Mouse (Mus musculus) urinary bladder, postnatal 36 days (tissue): ENCODE measurements around the gene Gm20388.
A peak's percentile ranks its signal among the peaks of the same experiment; 100 is the strongest.

Experiments
- DNase-seq, 2 experiments: peaks; one replicate each; pipeline ENCODE4 v3.0.0; 2022; ENCODE audit warnings: low spot score in 2 of 2, mixed read lengths in 1 of 2

Gm20388 gene

GRCm38 (mm10) chr8:120228781-120229573 is 318.3 kb downstream of the Gm20388 start:
- no peak for DNase-seq

DNA sequence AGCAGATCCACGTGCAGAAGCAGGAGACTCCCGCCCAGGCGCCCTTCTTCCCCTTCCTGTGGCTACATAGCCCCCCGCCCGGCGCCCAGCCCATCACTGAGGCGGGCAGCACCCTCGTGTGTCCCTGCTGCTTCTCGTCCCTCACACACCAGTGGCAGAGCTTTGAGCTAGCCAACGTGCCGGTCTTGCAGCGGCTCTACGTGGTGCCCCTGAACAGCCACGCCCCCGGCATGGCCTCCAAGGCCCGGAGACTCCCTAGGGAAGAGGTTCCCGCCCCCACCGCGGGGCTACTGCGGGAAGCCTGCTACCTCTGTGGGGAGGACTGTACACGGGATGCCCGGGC is 318.9 kb downstream of the Gm20388 start:
- no peak for DNase-seq

DNA sequence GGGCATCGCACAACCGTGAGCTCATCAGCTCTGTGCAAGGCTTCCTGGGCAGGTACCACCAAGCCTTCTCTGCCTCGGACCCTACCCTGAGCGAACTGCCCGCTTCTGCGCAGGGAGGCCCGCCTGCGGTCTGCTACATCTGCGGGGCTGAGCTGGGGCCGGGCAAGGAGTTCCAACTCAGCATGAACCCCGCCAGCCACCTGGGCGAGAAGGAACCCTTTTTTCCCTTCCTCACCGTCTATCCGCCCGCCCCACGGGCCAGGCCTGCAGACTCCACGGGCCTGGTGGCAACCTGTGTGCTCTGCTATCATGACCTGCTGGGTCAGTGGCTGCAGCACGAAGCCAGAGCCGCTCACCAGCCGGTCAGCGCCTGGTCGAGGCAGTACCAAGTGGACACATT is 319.4 kb downstream of the Gm20388 start:
- DNase-seq: no peak

- DNase-seq: no peak
These were observed 320.3 kb downstream of the Gm20388 start for GRCm38 (mm10) chr8:120230715-120231614.

- no peak for DNase-seq
These were observed 321.2 kb downstream of the Gm20388 start for GRCm38 (mm10) chr8:120231870-120232269.

DNA sequence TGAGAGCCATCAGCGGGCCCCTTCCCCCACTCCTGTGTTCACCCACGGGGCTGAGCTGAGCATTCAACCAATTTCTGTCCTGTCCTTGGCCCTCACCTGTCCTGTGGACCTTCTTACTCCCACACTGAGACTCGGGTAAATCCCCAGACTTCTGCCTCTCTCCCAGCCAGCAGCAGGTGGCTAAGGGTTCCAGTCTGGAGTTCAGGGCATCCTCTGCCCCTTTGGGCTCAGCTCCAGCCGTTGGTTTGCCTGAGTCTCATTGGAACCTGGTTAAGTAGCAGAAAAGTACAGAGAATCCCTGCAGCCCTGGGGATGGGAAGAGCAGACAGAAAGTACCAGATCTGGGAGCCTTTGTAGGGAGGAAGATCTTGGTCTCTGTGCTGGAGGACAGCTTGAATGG is 321.8 kb downstream of the Gm20388 start:
- no peak for DNase-seq

- DNase-seq: no peak
These were observed 322.3 kb downstream of the Gm20388 start for GRCm38 (mm10) chr8:120232913-120233312.

DNA sequence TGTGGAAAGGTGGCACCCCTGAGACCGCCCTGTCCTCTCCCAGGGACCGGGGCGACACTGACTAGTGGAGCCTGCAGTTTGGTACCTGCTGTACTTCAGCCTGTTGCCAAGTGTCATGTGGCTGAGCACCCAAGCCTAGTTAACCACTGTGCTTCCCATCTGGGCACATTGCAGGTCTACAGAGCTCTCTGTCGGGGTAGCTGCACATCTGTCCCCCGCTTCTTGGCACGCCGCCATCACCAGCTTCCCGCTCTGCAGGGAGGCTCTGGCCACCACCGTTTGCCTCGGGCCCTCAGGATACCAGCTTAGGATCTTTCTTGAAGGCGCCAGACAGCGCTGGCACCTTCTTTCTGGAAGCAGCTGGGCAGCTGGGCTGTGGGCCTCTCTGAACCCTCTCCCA is 323.8 kb downstream of the Gm20388 start:
- DNase-seq: no peak

- no peak for DNase-seq
These were observed 324.2 kb downstream of the Gm20388 start for GRCm38 (mm10) chr8:120234866-120235265.

DNA sequence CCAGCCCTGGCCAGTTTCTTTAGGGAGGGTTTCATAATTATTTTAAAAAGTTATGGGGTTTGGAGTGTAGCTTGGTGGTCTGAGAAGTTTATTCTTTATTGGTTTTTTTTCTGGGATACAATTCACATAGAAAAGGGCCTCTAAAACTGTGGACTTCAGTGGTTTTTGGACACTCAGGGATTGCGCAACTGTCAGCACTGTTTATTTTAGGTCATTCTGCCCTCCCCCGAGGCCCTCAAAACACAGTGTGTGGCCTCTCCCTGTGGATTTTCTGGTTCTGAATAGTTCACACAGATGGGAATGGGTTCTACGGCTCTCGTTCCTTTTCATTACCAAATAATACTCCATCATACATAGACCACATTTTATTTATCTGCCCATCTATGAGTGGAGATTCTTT is 332.6 kb downstream of the Gm20388 start:
- no peak for DNase-seq

DNA sequence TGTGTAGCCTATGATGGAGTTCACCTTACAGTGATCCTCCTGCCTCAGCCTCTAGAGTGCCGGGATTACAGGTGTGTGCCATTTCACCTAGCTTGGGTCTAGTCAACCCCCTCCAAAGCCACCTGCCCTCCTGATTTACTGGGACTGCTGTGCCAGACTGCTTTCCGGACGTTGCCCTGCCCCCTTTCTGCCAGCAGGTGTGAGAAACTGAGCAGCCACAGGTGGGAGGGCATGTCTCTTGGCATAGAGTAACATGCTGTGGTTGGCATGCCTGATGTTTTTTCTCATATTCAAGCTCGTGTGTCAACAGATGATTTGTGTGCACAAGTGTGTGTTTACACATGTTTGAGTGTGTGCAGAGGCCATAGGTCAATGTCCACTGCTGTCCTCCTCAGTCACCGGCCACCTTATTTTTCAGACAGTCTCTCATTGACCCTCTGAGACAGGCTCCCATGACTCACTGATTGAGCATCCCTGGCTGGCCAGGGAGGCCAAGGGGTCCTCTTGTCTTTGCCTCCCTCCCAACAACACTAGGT is 333.3 kb downstream of the Gm20388 start:
- DNase-seq: no peak

DNA sequence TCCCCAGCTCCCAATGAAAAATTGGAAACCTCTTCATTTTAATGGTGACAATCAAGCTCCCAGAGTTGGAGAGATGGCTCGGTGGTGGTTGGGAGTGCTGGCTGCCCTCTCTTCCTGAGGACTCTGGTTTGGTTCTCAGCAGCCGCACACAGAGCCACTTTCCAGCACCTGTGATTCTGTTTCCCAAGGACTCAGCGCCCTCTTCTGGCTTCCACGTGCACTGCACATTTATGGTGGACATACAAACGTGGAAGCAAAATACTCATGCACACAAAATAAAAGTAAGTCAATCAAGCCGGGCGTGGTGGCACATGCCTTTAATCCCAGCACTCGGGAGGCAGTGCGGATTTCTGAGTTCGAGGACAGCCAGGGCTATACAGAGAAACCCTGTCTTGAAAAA is 333.9 kb downstream of the Gm20388 start:
- DNase-seq: no peak

DNA sequence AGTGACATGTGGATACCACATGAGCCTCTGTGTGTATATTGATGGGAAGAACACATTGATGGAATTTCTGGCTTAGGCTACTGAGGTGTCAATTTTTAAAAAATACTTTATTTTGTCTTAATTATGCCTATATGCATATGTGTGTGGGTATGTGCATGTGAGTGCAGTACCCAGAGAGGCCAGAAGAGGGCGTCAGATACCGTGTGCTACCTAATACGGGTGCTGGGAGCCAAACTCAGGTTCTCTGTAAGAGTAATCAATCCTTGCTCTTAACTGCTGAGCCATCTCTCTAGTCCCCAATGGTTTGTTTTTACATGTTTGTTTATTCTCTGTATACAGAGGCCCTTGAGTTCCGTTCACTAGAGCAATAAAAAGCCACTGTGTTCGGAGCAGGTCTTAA is 337.0 kb downstream of the Gm20388 start:
- no peak for DNase-seq

DNA sequence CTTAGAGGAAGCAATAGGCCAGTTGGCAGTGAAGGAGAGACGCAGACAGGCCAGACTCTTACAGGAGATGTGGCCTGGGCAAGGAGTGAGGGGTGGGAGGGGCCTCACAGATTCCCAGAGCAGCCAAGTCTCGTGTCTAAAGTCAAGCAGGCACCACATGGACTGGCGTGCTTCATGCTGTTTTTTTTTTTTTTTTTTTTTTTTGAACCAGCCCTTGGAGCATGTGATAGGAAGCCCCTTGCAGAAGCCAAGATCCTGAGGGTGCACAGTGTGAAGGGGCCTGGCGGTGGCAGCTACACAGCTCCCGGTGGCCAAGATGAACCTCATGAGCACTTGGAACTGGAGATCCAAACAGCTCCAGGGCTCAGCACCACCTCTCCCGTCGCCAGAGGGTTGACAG is 337.4 kb downstream of the Gm20388 start:
- no peak for DNase-seq

GRCm38 (mm10) chr8:120248451-120248850 is 337.8 kb downstream of the Gm20388 start:
- no peak for DNase-seq

GRCm38 (mm10) chr8:120249800-120250336 is 339.2 kb downstream of the Gm20388 start:
- no peak for DNase-seq

GRCm38 (mm10) chr8:120250750-120251410 is 340.2 kb downstream of the Gm20388 start:
- DNase-seq: no peak

- peak in 1 of 2 experiments; percentile 63 for DNase-seq
These were observed 340.9 kb downstream of the Gm20388 start for GRCm38 (mm10) chr8:120251411-120252035.

DNA sequence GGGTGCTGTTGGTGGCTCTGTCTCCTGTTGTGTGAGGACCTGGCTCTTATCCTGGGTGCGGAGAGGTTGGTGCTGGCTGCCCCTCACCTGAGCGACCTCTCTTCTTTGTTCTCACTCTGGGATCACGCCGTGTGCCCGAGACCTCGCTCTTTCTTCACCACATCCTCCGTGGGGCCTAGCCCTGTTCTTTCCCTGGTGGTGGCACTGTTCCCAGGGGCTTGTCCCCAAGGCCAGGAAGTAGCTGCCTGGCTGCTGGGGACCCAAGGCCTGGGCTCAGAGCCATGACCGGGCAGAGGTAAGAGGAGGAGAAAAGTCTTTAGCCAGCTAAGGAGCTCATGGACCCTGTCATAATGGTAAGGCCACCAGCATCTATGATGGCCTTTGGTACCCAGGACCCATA is 343.0 kb downstream of the Gm20388 start:
- no peak for DNase-seq

DNA sequence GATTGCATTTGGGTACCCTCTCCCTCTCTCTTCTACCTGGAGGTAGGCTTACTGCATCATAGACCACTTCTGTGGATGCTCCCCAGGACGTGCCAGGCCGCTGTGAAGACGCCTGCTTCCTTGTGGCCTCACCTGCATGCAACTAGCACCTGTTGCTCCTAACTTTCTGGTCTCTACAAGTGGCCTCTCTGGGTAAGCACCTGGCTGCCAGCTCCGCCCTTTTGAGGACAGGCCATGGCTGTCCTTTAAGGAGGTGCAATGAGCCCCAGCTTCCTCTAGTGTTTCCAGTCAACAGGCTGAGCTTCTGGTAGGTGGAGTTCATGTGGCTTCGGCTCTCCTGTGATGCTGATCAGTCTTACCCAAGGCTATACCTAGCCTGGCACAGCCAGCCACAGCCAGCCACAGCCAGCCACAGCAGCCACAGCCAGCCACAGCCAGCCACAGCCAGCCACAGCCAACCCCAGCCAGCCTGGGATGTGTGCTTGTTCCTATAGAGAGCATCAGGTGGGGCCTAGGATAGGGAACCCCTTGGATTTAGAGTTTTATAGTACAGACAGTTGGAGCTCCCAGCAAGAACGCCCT is 344.9 kb downstream of the Gm20388 start:
- no peak for DNase-seq

DNA sequence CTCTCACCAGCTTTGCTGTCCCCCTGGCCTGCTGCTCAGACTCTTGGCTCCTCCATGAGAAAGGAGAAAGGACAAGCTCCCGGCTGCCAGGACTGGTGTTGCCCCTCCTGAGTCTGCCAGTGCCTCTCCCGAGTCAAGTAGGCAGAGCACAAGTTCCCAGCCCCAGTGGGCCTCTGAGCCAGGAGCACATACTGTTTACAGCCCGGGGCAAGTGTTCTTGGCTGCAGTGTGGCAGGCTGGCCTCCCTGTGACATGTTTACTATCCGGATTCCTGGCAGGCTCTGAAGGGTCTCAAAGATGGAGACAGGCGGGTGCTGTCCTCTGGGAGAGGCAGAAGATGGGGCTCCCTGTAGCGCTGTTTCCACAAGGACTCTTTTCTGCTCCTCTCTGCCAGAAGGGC is 346.3 kb downstream of the Gm20388 start:
- peak in 1 of 2 experiments; percentile 53 for DNase-seq
